Mouse (Mus musculus): ENCODE results near the gene Olfr62. TPM values are rescaled to one million over a fixed set of nuclear protein-coding genes. Genes with fewer than 3 reads are reported as not detected.

The Olfr62 gene
- polyA plus RNA-seq, 1 experiment from 2014 or later: not detected

DNA sequence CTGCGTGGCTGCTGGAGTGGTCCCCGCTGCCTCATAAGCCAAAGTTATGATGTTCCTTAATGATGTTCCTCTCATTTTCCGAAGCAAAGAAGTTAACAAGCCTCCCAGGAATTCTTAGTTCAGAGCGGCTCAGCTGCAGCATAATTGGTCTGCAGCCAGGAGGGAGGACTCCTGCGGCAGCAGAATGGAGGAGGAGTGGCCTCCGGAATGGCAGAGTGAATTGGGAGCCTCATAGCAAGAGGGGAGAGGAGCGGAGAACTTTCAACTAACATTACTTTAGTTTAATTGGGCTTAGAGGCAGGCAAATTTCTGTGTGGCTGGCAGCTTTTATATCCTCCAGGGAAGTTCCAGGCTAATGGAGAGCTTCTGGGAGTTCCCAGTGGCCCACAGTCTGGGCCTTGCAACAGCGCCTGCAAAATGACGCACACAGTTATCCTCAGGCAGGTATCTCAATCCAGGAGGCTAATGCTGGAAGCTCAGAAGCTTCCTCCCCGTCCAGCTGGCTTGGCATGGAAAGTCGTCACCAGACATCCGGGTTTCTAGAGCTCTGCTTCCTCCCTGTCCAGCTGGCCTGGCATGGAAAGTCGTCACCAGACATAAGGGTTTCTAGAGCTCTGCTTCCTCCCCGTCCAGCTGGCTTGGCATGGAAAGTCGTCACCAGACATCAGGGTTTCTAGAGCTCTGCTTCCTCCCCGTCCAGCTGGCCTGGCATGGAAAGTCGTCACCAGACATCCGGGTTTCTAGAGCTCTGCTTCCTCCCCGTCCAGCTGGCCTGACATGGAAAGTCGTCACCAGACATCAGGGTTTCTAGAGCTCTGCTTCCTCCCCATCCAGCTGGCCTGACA is 16.2 kb upstream of the Olfr62 start:
- Histone ChIP-seq H3K4me1 (replicated peaks; ENCODE audit: control insufficient read depth, insufficient read depth, low read length) (no peaks in the 10 kb centered on the region), H3K9me3 (ENCODE audit: control insufficient read depth, low read length) (no peaks in the 10 kb centered on the region), H3K27me3 (replicated peaks; ENCODE audit: control insufficient read depth, insufficient read depth, low read length) (no peaks in the 10 kb centered on the region), H3K4me2 (ENCODE audit: low read length) (no peak overlapping the region), H3K36me3 (ENCODE audit: control insufficient read depth, insufficient read depth, low read length) (no peaks in the 10 kb centered on the region), H3K4me3 (ENCODE audit: low read depth, low read length) (no peak overlapping the region), H3K27ac (ENCODE audit: low read depth) (no peak overlapping the region), H3K9ac (ENCODE audit: low read length) (no peak overlapping the region)
- ATAC-seq (replicated peaks; ENCODE audit: low FRiP score, low TSS enrichment, low read depth): no peak
- DNase-seq (ENCODE audit: low spot score): no peak
- 48% methylated on average over 20 of the region's 20 CpGs for WGBS

DNA sequence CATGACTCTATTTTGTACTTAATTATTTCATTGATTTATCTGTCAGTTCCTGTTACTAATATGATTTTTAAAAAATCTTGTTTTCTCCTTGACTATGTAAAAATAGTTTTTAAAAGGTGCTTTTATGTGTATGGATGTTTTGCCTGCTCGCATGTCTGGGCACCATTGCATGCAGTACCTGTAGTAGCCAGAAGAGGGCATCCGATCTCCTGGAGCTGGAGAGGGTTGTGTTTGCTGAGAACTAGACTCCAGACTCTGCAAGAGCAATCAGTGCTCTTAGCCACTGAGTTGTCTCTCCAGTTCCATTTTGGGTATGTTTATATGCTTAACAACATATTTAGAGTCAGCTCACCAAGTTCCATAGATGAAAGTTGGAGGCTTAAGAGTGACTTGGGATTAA is 13.5 kb upstream of the Olfr62 start:
- H3K9me3 ChIP-seq (ENCODE audit: control insufficient read depth, low read length): no peaks in the 10 kb centered on the region
- H3K27me3 ChIP-seq (replicated peaks; ENCODE audit: control insufficient read depth, insufficient read depth, low read length): no peaks in the 10 kb centered on the region
- H3K4me1 ChIP-seq (replicated peaks; ENCODE audit: control insufficient read depth, insufficient read depth, low read length): no peaks in the 10 kb centered on the region
- no peak overlapping the region for H3K4me3 ChIP-seq (ENCODE audit: low read depth, low read length)
- 11% methylated on average over 2 of the region's 2 CpGs for WGBS
- no peak overlapping the region for H3K27ac ChIP-seq (ENCODE audit: low read depth)
- no peak overlapping the region for H3K4me2 ChIP-seq (ENCODE audit: low read length)
- ATAC-seq (replicated peaks; ENCODE audit: low FRiP score, low TSS enrichment, low read depth): no peak
- DNase-seq (ENCODE audit: low spot score): peak; percentile 90
- H3K9ac ChIP-seq (ENCODE audit: low read length): no peak overlapping the region
- H3K36me3 ChIP-seq (ENCODE audit: control insufficient read depth, insufficient read depth, low read length): no peaks in the 10 kb centered on the region

DNA sequence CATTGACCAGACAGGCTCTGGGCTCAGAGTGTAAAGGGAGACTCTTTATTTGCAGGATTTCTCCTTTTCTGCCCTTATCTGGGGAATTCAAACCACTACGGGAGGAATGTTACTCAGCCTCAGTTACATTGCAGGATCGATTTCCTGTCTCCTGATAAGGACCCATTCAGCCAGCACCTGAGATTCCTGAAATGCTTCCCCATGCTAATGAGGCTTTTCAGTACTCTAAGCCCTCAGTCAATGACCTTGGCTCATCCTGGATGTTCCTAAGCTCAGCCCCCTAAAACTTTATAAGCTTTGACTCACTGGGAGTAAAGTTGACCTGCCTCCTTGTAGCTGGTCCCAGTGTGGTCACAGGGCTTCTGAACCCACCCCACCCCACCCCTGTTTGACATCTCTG is 28.3 kb downstream of the Olfr62 start:
- WGBS: 24% methylated on average over 2 of the region's 2 CpGs
- Histone ChIP-seq H3K36me3 (ENCODE audit: control insufficient read depth, insufficient read depth, low read length) (no peaks in the 10 kb centered on the region), H3K9me3 (ENCODE audit: control insufficient read depth, low read length) (no peaks in the 10 kb centered on the region), H3K4me2 (ENCODE audit: low read length) (no peak overlapping the region), H3K9ac (ENCODE audit: low read length) (no peak overlapping the region), H3K4me3 (ENCODE audit: low read depth, low read length) (no peak overlapping the region), H3K4me1 (replicated peaks; ENCODE audit: control insufficient read depth, insufficient read depth, low read length) (no peaks in the 10 kb centered on the region), H3K27me3 (replicated peaks; ENCODE audit: control insufficient read depth, insufficient read depth, low read length) (no peaks in the 10 kb centered on the region), H3K27ac (ENCODE audit: low read depth) (no peak overlapping the region)
- DNase-seq (ENCODE audit: low spot score) (no peak), ATAC-seq (replicated peaks; ENCODE audit: low FRiP score, low TSS enrichment, low read depth) (0 out of 2 replicates have a peak, but pooled peaks have one; percentile 36)

DNA sequence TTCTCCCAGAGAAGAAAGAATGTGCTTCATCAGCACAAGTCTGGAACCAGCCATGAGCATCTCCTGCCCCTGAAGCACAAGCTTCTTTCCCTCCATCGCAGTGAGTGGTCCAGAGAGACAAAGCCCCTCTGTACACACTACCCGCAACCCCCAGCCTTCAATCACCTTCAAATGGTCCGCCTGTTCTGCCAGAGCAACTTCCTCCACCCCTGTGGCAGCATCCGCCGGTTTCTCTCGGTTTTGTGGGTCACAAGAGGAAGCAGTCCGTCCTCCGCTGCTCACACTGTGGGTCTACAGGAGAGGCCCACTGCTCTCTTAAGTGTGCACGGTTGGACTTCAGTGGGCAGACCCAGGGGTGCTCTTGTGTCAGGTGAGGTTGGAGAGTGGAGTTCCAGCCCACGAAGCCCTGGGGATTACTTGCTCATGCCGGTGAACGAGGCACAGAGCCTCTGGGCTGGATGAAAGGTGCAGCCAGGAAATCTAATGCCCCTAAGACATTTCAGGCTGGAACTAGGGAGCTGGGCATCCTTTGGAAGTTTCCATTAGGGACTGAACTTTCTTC is 33.7 kb downstream of the Olfr62 start, which contains the start of gene Olfr1342:
Gene Olfr1342, minus strand, starts transcription at position 345 of the 562 bp plus-strand sequence.
- no peaks in the 10 kb centered on the region for H3K9me3 ChIP-seq (ENCODE audit: control insufficient read depth, low read length)
- ATAC-seq (replicated peaks; ENCODE audit: low FRiP score, low TSS enrichment, low read depth): no peak
- no peaks in the 10 kb centered on the region for H3K4me1 ChIP-seq (replicated peaks; ENCODE audit: control insufficient read depth, insufficient read depth, low read length)
- no peak within 1 kb of the TSS for H3K27ac ChIP-seq (ENCODE audit: low read depth)
- no peak for DNase-seq (ENCODE audit: low spot score)
- no peak within 1 kb of the TSS for H3K4me2 ChIP-seq (ENCODE audit: low read length)
- no peaks in the 10 kb centered on the region for H3K36me3 ChIP-seq (ENCODE audit: control insufficient read depth, insufficient read depth, low read length)
- no peak within 1 kb of the TSS for H3K9ac ChIP-seq (ENCODE audit: low read length)
- WGBS: 59% methylated on average over 12 of the region's 12 CpGs
- no peaks in the 10 kb centered on the region for H3K27me3 ChIP-seq (replicated peaks; ENCODE audit: control insufficient read depth, insufficient read depth, low read length)
- H3K4me3 ChIP-seq (ENCODE audit: low read depth, low read length): no peak within 1 kb of the TSS

DNA sequence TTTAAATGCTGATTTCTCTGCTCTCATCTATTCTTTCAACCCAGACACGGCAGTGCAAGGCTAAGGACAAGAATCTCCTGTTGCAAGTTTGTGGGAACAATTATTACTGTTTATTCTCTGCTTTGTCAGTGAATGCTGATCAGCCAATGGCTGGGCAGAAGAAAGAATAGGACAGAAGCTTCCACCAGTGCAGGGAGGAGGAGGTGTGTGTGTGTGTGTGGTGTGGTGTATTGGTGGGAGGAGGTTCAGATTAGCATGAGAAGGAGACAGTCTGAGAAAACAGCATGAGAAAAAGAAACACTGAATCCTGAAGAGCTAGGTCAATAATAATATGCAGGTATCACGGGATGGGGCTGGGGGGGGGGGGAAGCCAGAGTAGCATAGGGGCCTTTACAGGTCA is 35.1 kb downstream of the Olfr62 start:
- no peak overlapping the region for H3K4me2 ChIP-seq (ENCODE audit: low read length)
- WGBS: 56% methylated on average over 2 of the region's 2 CpGs
- H3K4me3 ChIP-seq (ENCODE audit: low read depth, low read length): no peak overlapping the region
- no peak overlapping the region for H3K9ac ChIP-seq (ENCODE audit: low read length)
- no peaks in the 10 kb centered on the region for H3K36me3 ChIP-seq (ENCODE audit: control insufficient read depth, insufficient read depth, low read length)
- no peaks in the 10 kb centered on the region for H3K27me3 ChIP-seq (replicated peaks; ENCODE audit: control insufficient read depth, insufficient read depth, low read length)
- no peak for DNase-seq (ENCODE audit: low spot score)
- no peaks in the 10 kb centered on the region for H3K9me3 ChIP-seq (ENCODE audit: control insufficient read depth, low read length)
- no peak overlapping the region for H3K27ac ChIP-seq (ENCODE audit: low read depth)
- ATAC-seq (replicated peaks; ENCODE audit: low FRiP score, low TSS enrichment, low read depth): no peak
- no peaks in the 10 kb centered on the region for H3K4me1 ChIP-seq (replicated peaks; ENCODE audit: control insufficient read depth, insufficient read depth, low read length)

DNA sequence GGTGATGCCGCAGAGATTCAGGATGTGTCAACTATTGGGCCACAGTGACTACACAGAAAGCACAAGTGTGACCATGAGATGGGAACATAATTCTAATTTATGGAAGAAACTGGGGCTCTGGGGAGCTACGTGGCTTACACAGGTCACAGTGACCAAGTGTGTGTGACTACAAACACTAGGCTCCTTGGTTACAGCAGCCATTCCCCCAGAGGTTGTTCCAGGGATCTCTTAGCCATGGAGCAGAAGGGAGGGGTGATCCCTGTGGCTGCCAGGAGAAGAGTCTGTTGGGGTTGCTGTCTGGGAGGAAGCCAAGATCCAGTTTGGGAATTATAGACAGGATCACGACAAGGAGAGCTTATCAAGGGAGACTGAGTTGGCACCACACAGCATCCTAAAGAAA is 44.5 kb downstream of the Olfr62 start, which contains the start of gene Olfr1341:
Gene Olfr1341, plus strand, starts transcription at position 301 of the 400 bp plus-strand sequence.
- Histone ChIP-seq H3K4me3 (ENCODE audit: low read depth, low read length) (no peak within 1 kb of the TSS), H3K36me3 (ENCODE audit: control insufficient read depth, insufficient read depth, low read length) (no peaks in the 10 kb centered on the region), H3K27me3 (replicated peaks; ENCODE audit: control insufficient read depth, insufficient read depth, low read length) (no peaks in the 10 kb centered on the region), H3K4me1 (replicated peaks; ENCODE audit: control insufficient read depth, insufficient read depth, low read length) (no peaks in the 10 kb centered on the region), H3K9me3 (ENCODE audit: control insufficient read depth, low read length) (no peaks in the 10 kb centered on the region), H3K4me2 (ENCODE audit: low read length) (no peak within 1 kb of the TSS), H3K27ac (ENCODE audit: low read depth) (no peak within 1 kb of the TSS), H3K9ac (ENCODE audit: low read length) (no peak within 1 kb of the TSS)
- 76% methylated on average over 3 of the region's 3 CpGs for WGBS
- ATAC-seq (replicated peaks; ENCODE audit: low FRiP score, low TSS enrichment, low read depth): no peak
- DNase-seq (ENCODE audit: low spot score): no peak

DNA sequence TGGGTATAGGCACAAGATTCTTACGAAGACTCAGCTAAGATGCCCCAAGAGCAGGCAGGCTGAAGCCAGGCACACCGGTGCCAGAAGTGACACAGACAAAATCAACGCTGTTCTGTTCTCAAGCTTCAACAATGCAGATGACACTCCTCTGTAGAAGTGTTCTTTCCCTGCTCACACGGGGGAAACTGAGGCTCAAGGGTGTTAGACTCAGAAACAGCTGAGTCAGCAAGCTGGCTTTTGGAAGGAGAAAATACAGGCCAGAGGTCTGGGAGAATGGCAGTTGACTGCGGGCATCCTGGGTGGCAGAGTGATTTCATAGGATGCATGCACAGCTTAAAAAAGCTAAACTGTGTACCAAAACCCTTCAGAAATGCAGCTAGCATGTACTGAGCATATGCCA is 49.3 kb downstream of the Olfr62 start:
- no peak for ATAC-seq (replicated peaks; ENCODE audit: low FRiP score, low TSS enrichment, low read depth)
- WGBS: 84% methylated on average over 5 of the region's 5 CpGs

DNA sequence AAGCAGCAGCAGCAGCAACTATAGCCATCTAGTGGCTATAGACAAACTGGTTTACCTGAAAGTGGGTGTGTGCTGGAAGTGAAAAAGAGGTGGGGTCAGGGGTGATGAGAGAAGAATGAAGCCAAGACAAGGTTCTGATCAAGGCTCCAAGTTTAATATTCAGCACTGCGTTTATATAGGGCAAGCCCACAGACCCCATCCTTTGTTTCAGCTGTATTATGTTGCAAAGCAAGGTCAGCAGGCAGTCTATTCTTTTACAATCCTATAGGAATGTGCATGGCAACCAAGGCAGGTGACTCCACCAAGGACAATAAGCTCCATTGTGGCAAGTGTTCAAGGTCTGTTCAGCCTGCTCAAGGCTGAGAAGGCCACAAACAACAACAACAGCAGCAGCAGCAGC is 52.9 kb downstream of the Olfr62 start:
- no peaks in the 10 kb centered on the region for H3K9me3 ChIP-seq (ENCODE audit: control insufficient read depth, low read length)
- 54% methylated on average over 1 of the region's 1 CpGs for WGBS
- H3K9ac ChIP-seq (ENCODE audit: low read length): no peak overlapping the region
- no peaks in the 10 kb centered on the region for H3K27me3 ChIP-seq (replicated peaks; ENCODE audit: control insufficient read depth, insufficient read depth, low read length)
- no peak overlapping the region for H3K27ac ChIP-seq (ENCODE audit: low read depth)
- H3K4me3 ChIP-seq (ENCODE audit: low read depth, low read length): no peak overlapping the region
- no peak overlapping the region for H3K4me2 ChIP-seq (ENCODE audit: low read length)
- ATAC-seq (replicated peaks; ENCODE audit: low FRiP score, low TSS enrichment, low read depth) (no peak), DNase-seq (ENCODE audit: low spot score) (no peak)
- H3K4me1 ChIP-seq (replicated peaks; ENCODE audit: control insufficient read depth, insufficient read depth, low read length): no peaks in the 10 kb centered on the region
- no peaks in the 10 kb centered on the region for H3K36me3 ChIP-seq (ENCODE audit: control insufficient read depth, insufficient read depth, low read length)

More for the DNA sequence above, 49.3 kb downstream of the Olfr62 start:
- H3K9me3 ChIP-seq (ENCODE audit: control insufficient read depth, low read length): no peaks in the 10 kb centered on the region
- no peaks in the 10 kb centered on the region for H3K27me3 ChIP-seq (replicated peaks; ENCODE audit: control insufficient read depth, insufficient read depth, low read length)
- no peaks in the 10 kb centered on the region for H3K36me3 ChIP-seq (ENCODE audit: control insufficient read depth, insufficient read depth, low read length)
- no peaks in the 10 kb centered on the region for H3K4me1 ChIP-seq (replicated peaks; ENCODE audit: control insufficient read depth, insufficient read depth, low read length)
- DNase-seq (ENCODE audit: low spot score): no peak
- no peak overlapping the region for H3K9ac ChIP-seq (ENCODE audit: low read length)
- no peak overlapping the region for H3K4me3 ChIP-seq (ENCODE audit: low read depth, low read length)
- no peak overlapping the region for H3K27ac ChIP-seq (ENCODE audit: low read depth)
- no peak overlapping the region for H3K4me2 ChIP-seq (ENCODE audit: low read length)
